ENCODE assay signal across 20 mouse cellular contexts in genomic region chr17:4382716-4383115, GRCm38 (mm10).
A peak's percentile ranks its signal among the peaks of the same experiment; 100 is the strongest.
DNase-seq lines count a peak whose midpoint lies in the region; ATAC-seq and TF ChIP-seq lines count a peak whose summit lies in the region.
"Had no signal": no experiment of that assay in that cellular context is flagged by ENCODE, and none has a peak within 500 bp of the region (broad histone marks: within the 10 kb centered on the region; RNA-seq: fewer than 3 reads in every experiment).

No protein-coding gene starts in this region.

- no peak for TF ChIP-seq CTCF in forebrain, postnatal 0 days (IDR thresholded peaks at IDR 0.05; ENCODE audit: low read depth)

- H3K36me3 ChIP-seq in forebrain, postnatal 0 days (ENCODE audit: insufficient read depth), result no peaks in the 10 kb centered on the region
- no peaks in the 10 kb centered on the region for H3K36me3 ChIP-seq in forebrain, embryonic 14.5 days (ENCODE audit: control insufficient read depth, insufficient read depth, low read length)
- H3K36me3 ChIP-seq: embryonic facial prominence, embryonic 10.5 days; heart, embryonic 13.5 days; hindbrain, embryonic 12.5 days had no signal

- H3K9ac ChIP-seq in forebrain, postnatal 0 days, result no peak overlapping the region
- no peak overlapping the region for H3K9ac ChIP-seq in forebrain, embryonic 14.5 days (ENCODE audit: low read length)
- H3K9ac ChIP-seq: forebrain, embryonic 13.5 days; heart, embryonic 13.5 days; hindbrain, embryonic 12.5 days had no signal

- H3K27me3 ChIP-seq in forebrain, postnatal 0 days (ENCODE audit: insufficient read depth, low read length), result no peaks in the 10 kb centered on the region
- no peaks in the 10 kb centered on the region for H3K27me3 ChIP-seq in forebrain, embryonic 14.5 days (replicated peaks; ENCODE audit: control insufficient read depth, insufficient read depth, low read length)
- H3K27me3 ChIP-seq: forebrain, embryonic 13.5 days; heart, embryonic 13.5 days; hindbrain, embryonic 12.5 days had no signal

- H3K4me3 ChIP-seq in forebrain, postnatal 0 days (ENCODE audit: low read depth, low read length), result no peak overlapping the region
- H3K4me3 ChIP-seq in forebrain, embryonic 14.5 days (ENCODE audit: low read depth, low read length), result no peak overlapping the region
- H3K4me3 ChIP-seq: embryonic facial prominence, embryonic 10.5 days; forebrain, embryonic 13.5 days; heart, embryonic 13.5 days; hindbrain, embryonic 12.5 days had no signal

- peak; percentile 32; the same call in 1 of the 2 replicates for ATAC-seq in forebrain, postnatal 0 days
- no peak for ATAC-seq in forebrain, embryonic 14.5 days
- ATAC-seq in CD4-positive, CD25-positive, alpha-beta regulatory T cell, adult 4 months, result no peak
- ATAC-seq: forebrain, embryonic 13.5 days; hindbrain, embryonic 16.5 days had no signal

- H3K4me1 ChIP-seq in forebrain, postnatal 0 days (ENCODE audit: insufficient read depth), result no peaks in the 10 kb centered on the region
- no peaks in the 10 kb centered on the region for H3K4me1 ChIP-seq in forebrain, embryonic 14.5 days (ENCODE audit: control insufficient read depth, insufficient read depth, low read length)
- H3K4me1 ChIP-seq: embryonic facial prominence, embryonic 10.5 days; forebrain, embryonic 13.5 days; heart, embryonic 13.5 days had no signal

- no peak overlapping the region for H3K4me2 ChIP-seq in forebrain, postnatal 0 days (ENCODE audit: low read depth)
- H3K4me2 ChIP-seq in forebrain, embryonic 14.5 days (ENCODE audit: low read length), result no peak overlapping the region
- H3K4me2 ChIP-seq: forebrain, embryonic 13.5 days; heart, embryonic 13.5 days; hindbrain, embryonic 12.5 days had no signal

- H3K9me3 ChIP-seq in forebrain, postnatal 0 days (ENCODE audit: low read length), result no peaks in the 10 kb centered on the region
- no peaks in the 10 kb centered on the region for H3K9me3 ChIP-seq in forebrain, embryonic 14.5 days (replicated peaks; ENCODE audit: control insufficient read depth, low read length)
- H3K9me3 ChIP-seq: embryonic facial prominence, embryonic 10.5 days; forebrain, embryonic 13.5 days; heart, embryonic 13.5 days; hindbrain, embryonic 12.5 days had no signal

- peak overlapping the region; percentile 21; the same call in 1 of the 2 replicates for H3K27ac ChIP-seq in forebrain, postnatal 0 days (ENCODE audit: low read depth, low read length)
- no peak overlapping the region for H3K27ac ChIP-seq in forebrain, embryonic 14.5 days (ENCODE audit: low read depth, low read length)
- H3K27ac ChIP-seq: embryonic facial prominence, embryonic 10.5 days; forebrain, embryonic 13.5 days; heart, embryonic 13.5 days; hindbrain, embryonic 12.5 days had no signal

- peak; percentile 48 for DNase-seq in forebrain, postnatal 0 days
- DNase-seq in forebrain, embryonic 14.5 days (ENCODE audit: low spot score), result no peak
- peak; percentile 16 for DNase-seq in layer of hippocampus, adult 9-11 months
- DNase-seq in layer of hippocampus, postnatal 36 days, result no peak
- DNase-seq in right cerebral cortex, adult 18-20 months, result peak; percentile 21
- no peak for DNase-seq in right cerebral cortex, postnatal 4 days
- DNase-seq: adrenal gland, postnatal 10 days; B cell, adult 2 months; cerebellum, adult 11-12 months; cerebellum, adult 9-10 months; cerebellum, postnatal 25 days; gastrocnemius, postnatal 36 days; heart, adult 11 months; heart, postnatal 4 days had no signal

Comparison
In these comparisons a context has a peak if more than half of its experiments do, and no peak if none do; other contexts are left out.
1. DNase-seq: peak in forebrain, postnatal 0 days (single experiment), layer of hippocampus, adult 9-11 months (single experiment) and right cerebral cortex, adult 18-20 months (single experiment); none in forebrain, embryonic 14.5 days (single experiment), layer of hippocampus, postnatal 36 days (0 of 2) and right cerebral cortex, postnatal 4 days (single experiment).